Comparison of ENCODE assay signal across 20 mouse cellular contexts in genomic region chr10:120183342-120183741, GRCm38 (mm10). TPM values are rescaled to one million over a fixed set of nuclear protein-coding genes. Genes with fewer than 3 reads are reported as not detected.
DNase-seq lines count a peak whose midpoint lies in the region; ATAC-seq and TF ChIP-seq lines count a peak whose summit lies in the region.
"Had no signal": no experiment of that assay in that cellular context is flagged by ENCODE, and none has a peak within 500 bp of the region (broad histone marks: within the 10 kb centered on the region; RNA-seq: fewer than 3 reads in every experiment).

No protein-coding gene starts in this region.

- peak; percentile 60 for ATAC-seq in megakaryocyte, adult 5-6 weeks (ENCODE audit: poor library complexity, severe bottlenecking)
- ATAC-seq in CD4-positive, CD25-positive, alpha-beta regulatory T cell, adult 4 months: no peak
- ATAC-seq: forebrain, embryonic 13.5 days; forebrain, postnatal 0 days; hindbrain, postnatal 0 days had no signal

- TF ChIP-seq POLR2A in MEL (IDR thresholded peaks at IDR 0.05; ENCODE audit: control insufficient read depth in 1 of 2, insufficient read depth in 1 of 2, low read depth in 1 of 2, low read length in 2 of 2, poor library complexity in 1 of 2): no peak

- H3K27me3 ChIP-seq in MEL (ENCODE audit: control insufficient read depth in 1 of 2, insufficient read depth in 2 of 2, low read length in 2 of 2): no peaks in the 10 kb centered on the region
- H3K27me3 ChIP-seq: forebrain, embryonic 13.5 days; heart, embryonic 15.5 days; hindbrain, embryonic 13.5 days had no signal

- 0 out of 4 replicates have a peak overlapping the region, but pooled peaks of 1 of the 2 experiments have one; percentile 25 for H3K4me3 ChIP-seq in MEL (ENCODE audit: control insufficient read depth in 1 of 2, insufficient read depth in 1 of 2, low read depth in 2 of 2, low read length in 2 of 2)
- H3K4me3 ChIP-seq: embryonic facial prominence, embryonic 10.5 days; forebrain, embryonic 13.5 days; heart, adult 2 months; heart, embryonic 15.5 days; hindbrain, embryonic 13.5 days had no signal

- H3K36me3 ChIP-seq in MEL (ENCODE audit: control insufficient read depth in 1 of 2, insufficient read depth in 2 of 2, low read length in 2 of 2): peaks cover 0 to 15% of the 10 kb centered on the region in 2 experiments; a peak in 2 of 4 replicates
- H3K36me3 ChIP-seq: embryonic facial prominence, embryonic 10.5 days; heart, embryonic 15.5 days; hindbrain, embryonic 13.5 days had no signal

- no peak for TF ChIP-seq RAD21 in MEL (IDR thresholded peaks at IDR 0.05; ENCODE audit: low read depth, low read length)

- peak in 1 of 2 experiments; percentile 7; a peak in 1 of 4 replicates for TF ChIP-seq EP300 in MEL (IDR thresholded peaks at IDR 0.05; ENCODE audit: low read depth in 1 of 2, low read length in 2 of 2)

- no peaks in the 10 kb centered on the region for H3K79me2 ChIP-seq in MEL (ENCODE audit: control insufficient read depth, insufficient read depth, low read length, poor library complexity)

- H3K9ac ChIP-seq in MEL (ENCODE audit: control insufficient read depth, low read depth, low read length, poor library complexity, severe bottlenecking): no peak overlapping the region
- H3K9ac ChIP-seq: forebrain, embryonic 13.5 days; forebrain, postnatal 0 days; heart, embryonic 15.5 days; hindbrain, embryonic 13.5 days had no signal

- DNase-seq in heart, adult 11 months: peak; percentile 14
- DNase-seq in heart, adult 18-20 months: no peak
- peak; percentile 65 for DNase-seq in MEL (ENCODE audit: low read depth, low spot score)
- no peak for DNase-seq in kidney, postnatal 4 days
- no peak for DNase-seq in lung, postnatal 4 days
- DNase-seq: adrenal gland, postnatal 25 days; cerebellum, adult 18-20 months; cerebellum, adult 9-11 months; cerebellum, postnatal 36 days; forebrain, postnatal 0 days; gastrocnemius, postnatal 14 days; heart, adult 2 months; heart, postnatal 14 days had no signal

- TF ChIP-seq CTCF in MEL (IDR thresholded peaks at IDR 0.05 in 2 of 3, conservative IDR thresholded peaks at IDR 0.05 in 1 of 3; ENCODE audit: control insufficient read depth in 1 of 3, insufficient read depth in 1 of 3, low read depth in 2 of 3, low read length in 3 of 3, poor library complexity in 1 of 3, severe bottlenecking in 1 of 3): no peak

- H3K4me1 ChIP-seq in MEL (ENCODE audit: control insufficient read depth in 1 of 2, insufficient read depth in 2 of 2, low read length in 2 of 2): peaks cover 9 to 14% of the 10 kb centered on the region in 2 experiments
- H3K4me1 ChIP-seq: embryonic facial prominence, embryonic 10.5 days; forebrain, embryonic 13.5 days; heart, embryonic 15.5 days; hindbrain, embryonic 13.5 days had no signal

- no peak overlapping the region for H3K27ac ChIP-seq in MEL (ENCODE audit: control insufficient read depth, low read depth, low read length)
- H3K27ac ChIP-seq: embryonic facial prominence, embryonic 10.5 days; forebrain, embryonic 13.5 days; heart, adult 2 months; heart, embryonic 15.5 days; hindbrain, embryonic 13.5 days; hindbrain, postnatal 0 days had no signal

- H3K9me3 ChIP-seq in MEL (replicated peaks; ENCODE audit: insufficient read depth, low read length): no peaks in the 10 kb centered on the region
- H3K9me3 ChIP-seq: embryonic facial prominence, embryonic 10.5 days; forebrain, embryonic 13.5 days; heart, embryonic 15.5 days; hindbrain, embryonic 13.5 days had no signal

TF ChIP-seq in MEL, 35 proteins besides CTCF, POLR2A, EP300 and RAD21:
- no peak for TF ChIP-seq TCF12 (IDR thresholded peaks at IDR 0.05; ENCODE audit: low read depth, low read length)
- TF ChIP-seq MEF2A (IDR thresholded peaks at IDR 0.05; ENCODE audit: extremely low read depth, insufficient replicate concordance, low read depth, low read length, poor library complexity, severe bottlenecking): no peak
- no peak for TF ChIP-seq JUND (IDR thresholded peaks at IDR 0.05; ENCODE audit: low read depth, low read length)
- no peak for TF ChIP-seq GATA1 (IDR thresholded peaks at IDR 0.05; ENCODE audit: low read depth, low read length)
- TF ChIP-seq ZMIZ1 (IDR thresholded peaks at IDR 0.05; ENCODE audit: low read depth, low read length): no peak
- TF ChIP-seq USF2 (IDR thresholded peaks at IDR 0.05; ENCODE audit: borderline replicate concordance in 1 of 2, insufficient read depth in 1 of 2, low read depth in 1 of 2, low read length in 2 of 2): no peak
- no peak for TF ChIP-seq TAL1 (IDR thresholded peaks at IDR 0.05; ENCODE audit: low read length)
- TF ChIP-seq HCFC1 (IDR thresholded peaks at IDR 0.05; ENCODE audit: low read depth, low read length): no peak
- no peak for TF ChIP-seq UBTF (IDR thresholded peaks at IDR 0.05; ENCODE audit: borderline replicate concordance, insufficient read depth, low read depth, low read length)
- no peak for TF ChIP-seq TBP (IDR thresholded peaks at IDR 0.05; ENCODE audit: low read depth, low read length)
- TF ChIP-seq KAT2A (conservative IDR thresholded peaks at IDR 0.05; ENCODE audit: low read depth, low read length): no peak
- TF ChIP-seq RCOR1 (IDR thresholded peaks at IDR 0.05; ENCODE audit: low read depth, low read length): no peak
- TF ChIP-seq MYB (IDR thresholded peaks at IDR 0.05; ENCODE audit: low read depth, low read length): no peak
- TF ChIP-seq SMC3 (IDR thresholded peaks at IDR 0.05; ENCODE audit: low read depth, low read length): no peak
- no peak for TF ChIP-seq MAFK (IDR thresholded peaks at IDR 0.05; ENCODE audit: borderline replicate concordance, low read depth, low read length)

RNA-seq across cellular contexts. Expression of gene Tmbim4, which starts 18.0 kb away (rescaled TPM):
- total RNA-seq in heart, adult 18-20 months (2021): 100 to 1,000 TPM; 107 to 108 TPM
- 47.3 and 52.5 TPM in 2 replicates for total RNA-seq in MEL (2012; rRNA removed)
- polyA plus RNA-seq in MEL (2012; ENCODE audit: insufficient read depth in 1 of 2, insufficient read length in 2 of 2, low read depth in 1 of 2, low replicate concordance in 2 of 2, missing spikeins in 1 of 2): 10 to 100 TPM in 1 of 2 experiments, not detected in 1; 80.3 TPM
- 91.3 and 112 TPM in 2 replicates for total RNA-seq in megakaryocyte, adult 5-6 weeks (2015)
- total RNA-seq in megakaryocyte, adult 5-6 weeks (2017): 97.0 and 100 TPM in 2 replicates
- 100 to 1,000 TPM; 129 to 132 TPM for polyA plus RNA-seq in CD4-positive, CD25-positive, alpha-beta regulatory T cell, adult 4 months (2017; shearing (Covaris generic))

RNA-seq across cellular contexts. Expression of gene Irak3, which starts 18.6 kb away (rescaled TPM):
- total RNA-seq in heart, adult 18-20 months (2021): 1 to 10 TPM; 3.3 to 3.5 TPM
- not detected in 2 replicates for total RNA-seq in MEL (2012; rRNA removed)
- polyA plus RNA-seq in MEL (2012; ENCODE audit: insufficient read depth in 1 of 2, insufficient read length in 2 of 2, low read depth in 1 of 2, low replicate concordance in 2 of 2, missing spikeins in 1 of 2): under 1 TPM in 1 of 2 experiments, not detected in 1; 0.47 TPM
- 75.8 and 77.8 TPM in 2 replicates for total RNA-seq in megakaryocyte, adult 5-6 weeks (2015)
- total RNA-seq in megakaryocyte, adult 5-6 weeks (2017): 30.4 and 35.9 TPM in 2 replicates
- polyA plus RNA-seq in CD4-positive, CD25-positive, alpha-beta regulatory T cell, adult 4 months (2017; shearing (Covaris generic)): 1 to 10 TPM; 3.9 to 4.5 TPM
- total RNA-seq: hindbrain, postnatal 0 days had no signal

RNA-seq across cellular contexts. Expression of gene Llph, which starts 43.5 kb away (rescaled TPM):
- 1 to 10 TPM; 8.3 to 9.9 TPM for total RNA-seq in heart, adult 18-20 months (2021)
- 86.0 and 97.5 TPM in 2 replicates for total RNA-seq in MEL (2012; rRNA removed)
- polyA plus RNA-seq in MEL (2012; ENCODE audit: insufficient read depth in 1 of 2, insufficient read length in 2 of 2, low read depth in 1 of 2, low replicate concordance in 2 of 2, missing spikeins in 1 of 2): 100 to 1,000 TPM in 1 of 2 experiments, not detected in 1; 243 TPM
- total RNA-seq in megakaryocyte, adult 5-6 weeks (2015): 41.4 and 49.0 TPM in 2 replicates
- total RNA-seq in megakaryocyte, adult 5-6 weeks (2017): 48.6 and 49.8 TPM in 2 replicates
- 10 to 100 TPM; 56.9 to 77.4 TPM for polyA plus RNA-seq in CD4-positive, CD25-positive, alpha-beta regulatory T cell, adult 4 months (2017; shearing (Covaris generic))

Comparison
In these comparisons a context has a peak if more than half of its experiments do, and no peak if none do; other contexts are left out.
1. DNase-seq: peak in heart, adult 11 months (single experiment) and MEL (single experiment); none in heart, adult 18-20 months (0 of 2), kidney, postnatal 4 days (0 of 2) and lung, postnatal 4 days (0 of 2).
2. RNA of gene Irak3, which starts 18.6 kb away (total RNA-seq): 30.4 to 77.8 TPM in megakaryocyte, adult 5-6 weeks; 3.3 to 3.5 TPM in heart, adult 18-20 months and not detected in MEL; every median in the first group is over 4 times any median in the second.